Mouse (Mus musculus) R1 (cell line): ENCODE data around the gene Fam122c.
A peak's percentile ranks its signal among the peaks of the same experiment; 100 is the strongest.

Experiments
- DNase-seq: peaks from one replicate; pipeline ENCODE4 v3.0.0-alpha.2; 2018; ENCODE audit warnings: low read depth, low spot score

Gene Fam122c

GRCm38 (mm10) chrX:53369534-53370365 lies 96.5 kb downstream of the Fam122c start:
- DNase-seq = peak; percentile 39

DNA sequence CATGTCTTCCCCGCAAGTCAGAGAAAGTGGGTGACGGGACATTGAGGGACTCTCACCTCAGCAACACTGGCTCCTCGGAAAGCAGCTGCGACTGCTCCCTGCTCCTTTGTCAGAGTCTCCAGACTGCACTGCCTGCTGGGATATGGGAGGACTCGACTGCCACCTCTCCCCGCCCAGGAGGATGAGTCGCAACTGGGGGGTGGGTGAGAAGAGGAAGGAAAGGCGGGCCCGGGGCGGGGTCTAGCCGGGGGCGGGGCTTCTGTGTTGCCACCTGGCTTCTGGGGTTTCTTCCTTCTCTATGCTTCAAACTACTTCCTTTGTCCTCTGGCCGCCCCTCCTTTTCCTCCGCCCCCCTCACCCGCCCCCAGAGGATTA lies 97.1 kb downstream of the Fam122c start, which contains the start of gene Mospd1:
Gene Mospd1, minus strand, starts transcription at position 137 of the 375 bp plus-strand sequence.
- DNase-seq = peak; percentile 90
